Mouse (Mus musculus) olfactory bulb, adult 2 months (tissue): ENCODE measurements at regions not wholly inside any gene's neighbourhood (a gene's known extent, or its start where the extent isn't known, plus 50 kb on each side); places are given as distances from the start of the nearest gene placed in this dataset.

Experiments
- H3K27ac ChIP-seq: fragments of 200-500 bp; 2 replicates; pipeline ENCODE4 v1.5.1; 2012; ENCODE audit warnings: low read depth, low read length; ENCODE audit not compliant: insufficient read depth
- H3K4me1 ChIP-seq: fragments of 200-500 bp; 2 replicates; pipeline ENCODE4 v1.6.1; 2012; ENCODE audit warnings: low read length; ENCODE audit not compliant: control insufficient read depth, insufficient read depth
- H3K4me3 ChIP-seq: fragments of 200-500 bp; 2 replicates; pipeline ENCODE4 v1.5.1; 2012; ENCODE audit warnings: mild to moderate bottlenecking, low read depth, low read length, moderate library complexity; ENCODE audit not compliant: insufficient read depth
- CTCF ChIP-seq: fragments of 200-500 bp; IDR thresholded peaks from 2 replicates; pipeline ENCODE4 v1.5.1; 2012; ENCODE audit warnings: low read depth, mild to moderate bottlenecking, low read length, moderate library complexity; ENCODE audit not compliant: insufficient read depth
- POLR2A ChIP-seq: fragments of 200-500 bp; IDR thresholded peaks from 2 replicates; pipeline ENCODE4 v1.6.1; 2012; ENCODE audit warnings: mild to moderate bottlenecking, low read depth, low read length, moderate library complexity; ENCODE audit not compliant: insufficient read depth
- WGBS: fragments of 180-500 bp; shearing (Covaris S2); methylation state at CpG from one replicate; pipeline ENCODE4 v1.1.7; 2018; 5-methylcytosine and 5-hydroxymethylcytosine counted together

DNA sequence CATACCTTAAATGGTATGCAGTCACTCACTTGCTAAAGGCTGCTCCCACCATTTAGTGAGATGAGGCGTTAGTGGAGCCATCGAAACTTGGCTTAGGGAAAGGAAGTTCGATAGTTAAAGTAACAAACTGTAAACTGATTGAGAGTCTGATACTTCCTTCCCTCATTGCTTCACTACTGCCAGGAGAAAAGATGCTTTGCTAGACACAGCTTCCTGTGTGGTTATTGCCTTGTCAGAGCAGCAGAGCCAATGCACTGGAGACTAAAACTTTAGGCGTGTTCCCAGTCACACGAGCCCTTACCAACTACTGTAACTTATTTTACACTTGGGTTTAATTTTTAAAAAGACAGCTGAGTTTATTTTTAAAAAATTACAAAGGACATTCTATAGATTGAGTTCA lies 1324.8 kb upstream of the Sel1l start:
- TF ChIP-seq POLR2A (no peak), CTCF (no peak)
- Histone ChIP-seq H3K27ac (no peak overlapping the region), H3K4me1 (no peaks in the 10 kb centered on the region), H3K4me3 (no peak overlapping the region)
- 91% methylated on average over 5 of the region's 5 CpGs for WGBS

DNA sequence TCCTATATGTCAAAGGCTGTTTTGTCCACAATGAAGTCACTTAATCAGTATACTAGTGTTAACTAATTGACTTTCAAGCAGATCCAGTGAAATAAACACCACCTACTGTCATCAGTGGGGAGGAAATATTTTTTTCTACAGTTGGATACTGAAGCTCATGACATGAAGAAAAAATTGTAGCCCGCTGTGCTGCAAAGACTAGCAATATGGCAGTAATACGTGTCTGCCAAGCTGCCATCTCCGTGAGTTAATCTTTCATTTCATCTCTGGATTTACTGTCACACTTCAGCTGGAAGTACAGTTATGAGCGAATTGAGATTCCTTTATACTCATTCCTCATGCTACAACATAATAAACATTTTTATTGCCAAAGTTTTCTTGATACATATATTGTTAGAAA lies 1311.3 kb upstream of the Sel1l start:
- no peaks in the 10 kb centered on the region for H3K4me1 ChIP-seq
- no peak overlapping the region for H3K27ac ChIP-seq
- WGBS, result 92% methylated on average over 4 of the region's 4 CpGs
- TF ChIP-seq POLR2A, result no peak
- TF ChIP-seq CTCF, result no peak
- H3K4me3 ChIP-seq, result no peak overlapping the region

DNA sequence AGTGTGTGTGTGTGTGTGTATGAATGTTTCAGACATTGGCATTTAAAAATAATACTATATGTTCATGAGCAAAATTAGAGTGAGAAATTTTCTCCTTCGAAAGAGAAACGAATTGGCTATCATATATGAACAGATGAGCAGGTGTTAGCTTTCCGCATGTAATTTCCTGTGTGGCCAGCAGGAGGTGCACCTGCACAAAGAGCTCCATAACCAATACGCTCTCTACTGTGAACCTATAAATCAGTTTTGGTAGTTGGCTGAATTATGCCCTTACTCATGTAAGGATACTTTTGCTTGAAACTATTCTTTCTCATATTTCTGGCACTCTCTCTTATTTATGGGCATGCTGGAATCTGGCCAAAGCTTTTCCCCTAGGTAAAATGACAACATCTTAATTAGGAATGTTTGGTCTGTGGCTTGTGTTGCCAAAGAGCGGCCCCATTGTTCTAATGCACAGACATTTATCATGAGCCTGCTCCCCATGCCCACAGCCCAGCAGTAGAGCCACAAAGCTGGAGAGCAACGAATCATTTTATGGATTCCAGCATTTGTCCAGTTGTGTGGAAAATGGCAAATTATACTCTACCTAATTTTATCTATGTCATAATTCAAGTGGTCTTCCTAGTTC lies 1303.8 kb upstream of the Sel1l start:
- TF ChIP-seq POLR2A (no peak), CTCF (no peak)
- H3K4me1 ChIP-seq, result no peaks in the 10 kb centered on the region
- 64% methylated on average over 6 of the region's 6 CpGs for WGBS
- H3K27ac ChIP-seq, result no peak overlapping the region
- H3K4me3 ChIP-seq, result no peak overlapping the region

DNA sequence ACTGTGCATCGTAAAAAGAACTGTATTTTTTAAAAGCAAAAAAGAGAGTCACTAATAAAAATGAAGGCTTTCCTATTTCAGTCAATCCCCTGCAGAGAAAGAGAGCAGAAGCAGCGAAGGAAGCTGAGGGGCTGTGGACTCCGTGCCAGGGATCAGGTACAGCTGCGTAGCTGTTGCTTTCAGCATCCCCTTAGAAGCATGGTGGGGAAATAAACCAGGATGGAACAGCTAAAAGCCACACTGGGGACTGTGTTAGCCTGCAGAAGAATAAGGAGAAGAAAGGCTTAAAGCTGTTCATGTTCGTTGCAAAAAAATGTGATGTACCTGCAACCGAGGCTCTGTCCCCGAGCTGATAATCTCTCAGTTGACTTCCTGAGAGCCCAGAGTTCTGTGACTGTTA lies 1302.6 kb upstream of the Sel1l start:
- no peak for TF ChIP-seq POLR2A
- no peak for TF ChIP-seq CTCF
- no peak overlapping the region for H3K27ac ChIP-seq
- H3K4me1 ChIP-seq, result no peaks in the 10 kb centered on the region
- WGBS, result 75% methylated on average over 7 of the region's 7 CpGs
- no peak overlapping the region for H3K4me3 ChIP-seq

DNA sequence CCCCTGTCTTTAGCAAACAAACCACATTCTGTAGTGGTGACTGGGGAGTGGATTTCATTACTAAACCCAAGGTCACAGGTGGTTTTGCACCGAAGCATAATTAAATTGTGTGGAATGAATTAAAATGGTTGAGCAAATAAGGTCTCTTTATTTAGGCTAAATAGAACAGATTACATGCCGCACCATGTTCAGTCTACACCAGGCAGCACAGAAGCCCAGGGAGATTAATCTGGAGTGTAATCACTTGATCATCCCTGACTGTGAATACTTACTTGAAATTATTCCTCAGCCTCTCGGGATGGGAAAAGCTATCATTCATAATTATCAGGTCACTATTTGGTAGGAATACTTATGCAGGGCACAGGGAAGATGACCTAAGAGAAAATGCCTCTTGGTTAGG lies 1293.3 kb upstream of the Sel1l start:
- H3K4me3 ChIP-seq, result no peak overlapping the region
- H3K27ac ChIP-seq, result no peak overlapping the region
- TF ChIP-seq POLR2A (no peak), CTCF (no peak)
- WGBS, result 63% methylated on average over 3 of the region's 3 CpGs
- no peaks in the 10 kb centered on the region for H3K4me1 ChIP-seq

DNA sequence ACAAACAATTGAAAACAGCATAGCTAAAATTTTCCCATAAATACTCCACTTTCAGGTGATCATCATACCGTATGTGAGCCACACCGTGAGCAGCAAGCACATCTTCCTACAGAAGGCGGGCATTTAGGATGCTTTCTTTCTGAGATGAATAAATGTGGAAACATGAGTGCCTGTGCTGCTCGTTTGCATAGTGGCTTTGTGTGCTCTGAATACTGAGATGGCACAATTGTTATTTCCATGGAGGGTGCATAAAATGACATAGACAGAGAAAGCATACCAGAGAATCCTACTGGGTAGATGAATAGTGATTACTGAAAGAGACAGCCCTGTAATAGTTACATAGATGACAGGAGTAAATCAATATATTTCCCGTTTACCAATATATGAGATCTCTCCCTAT lies 1287.4 kb upstream of the Sel1l start:
- H3K4me3 ChIP-seq, result no peak overlapping the region
- TF ChIP-seq CTCF (no peak), POLR2A (no peak)
- no peak overlapping the region for H3K27ac ChIP-seq
- WGBS, result 83% methylated on average over 5 of the region's 5 CpGs
- H3K4me1 ChIP-seq, result no peaks in the 10 kb centered on the region

DNA sequence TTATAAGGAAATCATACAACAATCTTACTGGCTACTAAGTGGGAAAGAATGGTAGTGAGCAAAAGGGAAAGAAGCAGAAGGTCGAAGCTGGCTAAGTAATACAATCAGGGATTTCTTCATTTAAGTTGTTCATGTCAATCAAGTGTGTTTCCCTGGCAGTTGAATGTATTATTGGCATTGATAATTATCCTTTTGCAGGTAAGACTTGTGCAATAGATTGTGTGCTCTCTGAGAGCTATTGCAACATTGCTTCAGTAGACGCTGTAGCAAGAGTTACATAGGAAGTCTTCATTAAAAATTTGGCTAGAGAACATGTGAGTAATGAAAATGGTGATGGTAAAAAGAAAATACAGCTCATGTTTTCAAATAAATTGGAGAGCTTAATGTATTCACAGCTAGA lies 1273.3 kb upstream of the Sel1l start:
- 98% methylated on average over 2 of the region's 2 CpGs for WGBS
- no peak overlapping the region for H3K4me3 ChIP-seq
- H3K27ac ChIP-seq, result no peak overlapping the region
- TF ChIP-seq CTCF (no peak), POLR2A (no peak)
- H3K4me1 ChIP-seq, result no peaks in the 10 kb centered on the region

DNA sequence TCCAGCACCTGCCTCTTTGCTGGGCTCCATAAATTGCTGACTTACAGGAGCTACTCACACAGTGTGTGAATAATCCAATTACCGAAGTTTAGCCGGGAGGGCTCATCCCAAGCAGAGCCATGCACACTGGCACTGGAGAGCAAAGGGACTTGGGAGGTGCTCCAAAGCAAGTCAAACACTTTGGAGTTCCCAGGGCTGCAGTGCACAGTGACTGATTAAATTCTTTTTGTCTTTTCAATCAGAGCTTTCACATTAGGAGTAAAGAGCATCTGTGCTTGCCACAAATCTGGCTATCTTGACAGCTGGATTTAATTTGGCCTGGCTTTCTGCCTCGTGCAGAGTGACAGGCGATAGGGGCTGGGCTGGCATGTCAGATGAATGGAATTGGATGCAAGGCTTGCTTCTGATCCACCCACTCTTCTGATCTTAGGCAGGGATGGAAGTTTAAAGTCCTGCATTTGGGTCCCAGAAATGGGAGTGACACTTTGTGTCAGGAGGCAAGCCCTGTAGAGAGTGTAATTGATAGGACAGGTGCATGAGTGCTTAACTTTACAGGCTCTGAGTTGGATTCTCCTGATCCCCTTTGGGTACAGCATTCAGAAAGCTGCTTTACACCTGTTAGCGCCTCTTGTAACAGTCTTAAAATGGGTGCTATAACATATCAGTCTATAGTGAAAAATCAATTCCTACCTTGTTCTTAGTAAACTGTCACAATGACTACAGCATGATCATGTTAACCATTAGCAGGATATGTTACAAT lies 1239.3 kb upstream of the Sel1l start:
- H3K4me1 ChIP-seq, result no peaks in the 10 kb centered on the region
- TF ChIP-seq POLR2A, result no peak
- TF ChIP-seq CTCF, result no peak
- no peak overlapping the region for H3K27ac ChIP-seq
- 48% methylated on average over 5 of the region's 5 CpGs for WGBS
- H3K4me3 ChIP-seq, result no peak overlapping the region

DNA sequence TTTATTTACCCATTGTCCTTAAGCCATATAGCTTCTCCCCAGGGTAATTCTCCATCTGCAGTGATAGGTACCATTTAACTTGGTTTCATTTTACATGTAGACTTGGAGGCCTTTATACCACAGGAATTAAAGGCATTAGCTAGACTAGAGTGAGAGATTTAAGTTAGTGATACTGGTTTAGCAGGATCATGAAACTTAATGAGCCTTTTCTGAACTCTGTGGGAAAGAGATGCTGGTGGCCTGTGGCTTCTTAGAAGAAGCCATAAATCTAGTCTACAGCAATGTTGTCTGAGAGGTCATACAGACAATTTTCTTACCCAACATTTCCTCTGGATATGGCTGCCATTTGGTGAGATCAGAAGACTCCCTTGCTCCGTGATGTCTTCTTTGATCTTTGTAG lies 1214.9 kb upstream of the Sel1l start:
- Histone ChIP-seq H3K4me1 (no peaks in the 10 kb centered on the region), H3K27ac (no peak overlapping the region), H3K4me3 (no peak overlapping the region)
- no peak for TF ChIP-seq CTCF
- TF ChIP-seq POLR2A, result no peak
- 86% methylated on average over 1 of the region's 1 CpGs for WGBS
